Mouse (Mus musculus) urinary bladder, postnatal 10 days (tissue): Measurements from ENCODE around the gene Arntl.
A peak's percentile ranks its signal among the peaks of the same experiment; 100 is the strongest.
"Not testable (repeated sequence)": the region's sequence is repeated elsewhere in the genome, so short reads cannot be mapped to it uniquely, and the experiment has no call there.

Source experiments
- DNase-seq: peaks from one replicate; pipeline ENCODE4 v3.0.0; 2022; ENCODE audit warnings: low spot score

Gene Arntl

DNA sequence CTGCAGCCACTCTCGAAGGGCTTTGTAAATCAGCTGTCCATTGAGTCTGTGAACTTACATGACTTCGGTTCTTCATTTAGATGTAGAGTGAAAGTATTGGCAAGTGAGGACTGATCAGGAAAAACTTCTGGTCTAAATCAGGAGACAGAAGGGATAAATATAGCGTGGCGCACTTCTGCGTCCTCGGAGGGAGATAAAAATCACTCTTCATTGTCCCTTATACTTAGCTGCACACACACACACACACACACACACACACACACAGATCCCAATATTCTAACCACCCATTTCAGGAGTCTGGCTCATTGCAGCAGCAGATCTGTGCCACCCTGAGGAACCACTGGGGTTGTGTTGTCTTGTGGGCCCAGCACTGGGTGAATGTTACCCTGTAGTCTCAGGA lies 44.3 kb downstream of the Arntl start:
- DNase-seq, result no peak

DNA sequence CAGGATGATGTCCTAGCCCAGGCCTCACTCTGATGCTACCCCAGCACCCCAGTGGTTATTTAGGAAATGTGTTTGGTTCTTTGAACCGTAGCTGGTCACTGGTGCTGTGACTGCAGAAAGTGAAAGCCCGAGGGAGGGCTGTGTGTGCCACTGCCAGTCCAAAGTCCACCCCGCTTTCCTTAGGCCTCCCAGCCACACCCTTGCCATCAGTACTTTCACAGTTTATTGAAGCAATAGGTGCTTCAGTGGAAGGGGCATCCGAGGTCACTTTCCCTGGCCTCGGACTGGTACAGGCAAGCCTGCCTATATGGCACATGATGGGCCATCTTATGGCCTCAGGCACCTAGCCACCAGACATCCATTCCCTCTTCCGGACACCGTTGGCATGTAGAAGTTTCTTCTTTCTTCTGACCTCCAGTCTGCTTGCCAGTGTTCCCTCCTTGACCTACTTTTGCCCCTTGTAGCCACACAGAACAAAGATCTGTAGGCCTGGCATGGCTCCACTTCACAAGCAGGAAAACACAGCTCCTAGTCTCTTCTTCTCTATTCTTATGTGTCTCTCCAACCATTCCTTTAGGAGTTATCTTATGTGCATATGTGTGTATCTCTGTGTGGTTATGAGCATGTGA lies 46.6 kb downstream of the Arntl start:
- DNase-seq, result no peak

DNA sequence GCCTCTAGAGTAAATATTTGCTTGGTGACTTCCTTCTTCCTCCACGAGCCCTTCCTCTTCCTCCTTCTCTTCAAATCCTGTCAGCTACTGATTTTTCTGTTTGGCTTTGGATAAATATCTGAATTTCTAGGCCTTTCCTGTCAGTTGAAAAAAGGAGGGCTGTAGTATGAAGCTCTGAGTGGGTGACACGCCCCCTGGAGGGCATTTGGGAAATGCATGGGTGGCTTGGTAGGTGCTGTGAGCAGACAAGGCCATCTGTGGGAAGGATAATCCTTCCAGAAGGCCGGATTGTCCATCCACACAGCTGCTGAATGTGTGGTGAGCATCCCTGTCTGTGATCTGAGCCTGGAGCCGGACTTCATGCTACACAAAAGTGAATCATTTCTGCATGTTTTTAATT lies 48.8 kb downstream of the Arntl start:
- DNase-seq, result no peak

DNA sequence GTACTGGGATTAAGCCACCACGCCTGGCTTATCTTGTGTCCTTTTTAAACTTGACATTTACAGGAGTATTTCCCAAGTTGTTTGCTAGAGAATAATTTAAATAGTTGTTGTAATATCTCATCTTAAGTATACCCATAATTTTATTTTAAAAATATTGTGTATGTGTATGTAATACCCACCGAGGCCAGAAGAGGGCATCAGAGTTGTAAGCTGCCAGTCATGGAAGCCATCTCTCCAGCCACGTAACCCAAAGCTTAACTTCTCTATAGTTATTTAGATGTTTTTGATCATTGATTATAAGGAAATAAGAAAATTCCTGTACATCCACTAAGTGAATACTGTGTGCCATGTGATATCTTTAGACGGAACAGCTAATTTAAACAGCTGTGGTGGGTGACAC lies 51.2 kb downstream of the Arntl start:
- DNase-seq, result no peak

DNA sequence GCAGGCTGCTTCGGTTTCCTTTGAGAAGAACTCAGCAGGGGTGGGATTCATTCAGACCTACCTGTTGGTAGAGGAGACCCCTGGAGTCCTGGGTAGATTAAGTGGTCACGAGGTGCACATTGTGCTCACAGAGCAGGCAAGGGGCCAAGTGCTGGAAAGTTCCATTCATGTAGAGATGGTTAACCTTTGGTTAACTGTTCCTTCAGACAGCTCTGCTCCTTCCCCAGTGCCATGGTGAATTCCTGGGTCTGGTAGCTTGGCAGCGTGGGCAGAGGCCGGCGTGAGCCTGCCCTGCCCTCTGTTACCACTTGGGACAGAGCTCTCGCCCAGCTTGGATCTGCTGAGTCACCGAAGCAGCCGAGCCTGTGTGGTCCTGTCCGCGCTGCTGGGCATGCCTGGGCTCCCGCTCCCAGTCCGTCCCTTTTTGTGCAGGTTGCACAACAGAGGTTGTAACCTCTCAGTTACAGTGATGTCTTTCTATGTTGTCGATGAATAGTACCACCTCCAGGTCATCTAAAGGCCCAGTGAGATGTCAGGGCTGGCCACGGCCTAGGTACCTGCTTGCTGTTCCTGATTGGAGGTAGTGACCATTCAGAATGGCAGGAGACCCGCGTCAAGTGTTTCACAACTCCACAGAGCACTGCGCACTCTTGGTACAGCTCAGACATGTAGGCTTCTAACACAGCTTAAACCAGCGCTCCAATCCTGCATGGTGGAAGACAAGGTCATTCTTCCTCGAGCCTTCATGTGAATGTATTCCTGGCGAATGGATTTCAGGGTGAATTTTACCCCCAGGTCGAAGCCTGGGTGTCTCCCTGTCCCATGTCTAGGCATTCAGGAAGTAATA lies 53.3 kb downstream of the Arntl start:
- no peak for DNase-seq

DNA sequence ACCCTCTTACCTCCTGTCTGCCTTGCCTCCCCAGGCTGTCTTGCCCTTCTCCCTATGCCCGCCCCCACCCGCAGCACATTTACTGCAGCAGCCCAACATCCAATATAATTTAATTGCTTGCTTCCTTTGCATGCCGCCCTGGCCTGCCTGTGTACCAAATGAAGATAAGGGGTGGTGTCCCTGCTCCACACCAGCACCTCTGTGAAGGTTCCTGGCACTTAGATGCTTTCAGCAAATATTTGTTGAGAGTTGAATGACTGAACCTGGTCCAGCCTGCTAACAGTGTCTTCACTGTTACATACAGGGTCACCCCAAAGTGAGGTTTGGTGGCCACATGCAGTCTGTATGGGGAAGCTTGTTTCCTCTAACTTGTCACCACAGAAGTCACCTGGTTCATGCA lies 54.4 kb downstream of the Arntl start:
- DNase-seq, result no peak

DNA sequence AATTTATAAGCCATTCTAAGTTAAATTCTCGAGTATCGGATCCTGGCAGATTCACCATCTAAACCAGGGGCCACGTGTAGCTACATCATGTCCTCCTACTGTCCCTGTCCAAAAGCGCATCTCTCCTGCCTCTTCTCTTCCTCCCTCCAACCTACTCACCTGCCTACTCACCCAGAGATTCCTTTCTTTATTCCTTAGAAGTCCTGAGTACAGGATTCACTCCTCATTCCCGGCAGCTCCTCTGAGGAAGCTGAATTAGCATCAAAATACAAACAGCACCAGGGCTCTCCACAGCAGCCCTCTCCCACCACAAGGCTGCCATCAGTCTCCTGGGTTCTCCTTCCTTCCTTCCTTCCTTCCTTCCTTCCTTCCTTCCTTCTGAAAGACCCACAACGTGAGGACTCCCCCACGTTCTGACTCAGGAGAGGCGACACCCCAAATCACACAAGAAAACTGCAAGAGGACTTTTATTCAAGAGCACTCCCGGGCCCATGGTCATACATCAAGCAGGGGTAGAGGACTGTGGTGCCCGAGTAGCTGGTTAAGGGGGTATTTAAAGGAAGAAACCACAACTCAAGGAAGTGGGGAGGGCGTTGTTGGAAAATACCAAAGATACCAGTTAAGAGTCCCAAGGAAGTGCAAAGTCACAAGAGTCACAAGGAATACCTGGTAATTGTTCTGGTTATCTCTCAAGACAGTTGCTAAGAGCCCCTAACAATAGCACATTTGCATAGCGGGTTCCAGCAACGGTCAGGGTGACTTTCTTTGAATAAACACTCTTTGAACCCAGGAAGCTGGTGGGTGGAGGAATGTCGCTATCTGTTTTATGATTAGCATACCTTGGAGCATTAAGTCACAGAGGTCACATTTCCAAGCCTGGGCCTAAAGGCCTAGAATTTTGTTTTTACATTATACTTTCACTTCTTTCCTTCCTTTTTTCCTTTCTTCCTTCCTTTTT lies 55.5 kb downstream of the Arntl start:
- not testable (repeated sequence) for DNase-seq

DNA sequence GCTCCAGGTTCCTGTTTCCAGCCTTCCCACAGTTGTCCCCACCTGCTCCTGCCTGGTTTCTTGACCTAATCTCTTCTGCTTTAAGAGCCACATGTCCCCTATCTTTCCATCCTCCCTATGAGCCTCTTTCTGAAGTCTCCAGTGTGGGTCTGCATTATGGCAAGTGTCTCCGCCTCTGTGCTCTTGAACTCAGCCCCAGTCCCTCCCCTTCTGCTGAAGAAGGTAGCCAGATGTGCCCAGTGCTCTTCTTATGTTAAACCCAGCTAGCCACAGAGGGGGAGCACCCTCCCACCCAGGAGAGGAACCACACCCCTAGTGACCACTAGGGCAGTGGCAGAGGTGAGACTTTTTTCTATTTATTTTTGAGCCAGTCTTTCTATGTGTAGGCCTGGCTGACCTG lies 56.7 kb downstream of the Arntl start:
- no peak for DNase-seq

DNA sequence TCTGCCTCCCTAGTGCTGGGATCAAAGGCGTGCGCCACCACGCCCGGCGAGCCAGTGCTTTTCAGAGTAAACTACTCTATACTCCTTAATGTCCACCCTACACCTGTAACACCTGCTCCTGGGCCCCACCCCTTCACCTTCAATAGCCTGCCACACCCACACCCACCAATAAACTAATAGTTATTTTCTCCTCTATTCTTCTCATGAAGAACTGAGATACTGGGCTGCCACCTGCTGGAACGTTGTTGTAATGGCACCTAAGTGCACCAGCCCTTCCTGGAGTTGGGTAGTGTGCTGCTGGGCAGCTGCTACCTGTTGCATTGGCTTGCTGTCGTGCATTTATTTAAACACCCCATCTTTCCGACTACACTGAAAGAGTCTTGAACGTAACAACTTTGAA lies 61.0 kb downstream of the Arntl start:
- peak; percentile 29 for DNase-seq

DNA sequence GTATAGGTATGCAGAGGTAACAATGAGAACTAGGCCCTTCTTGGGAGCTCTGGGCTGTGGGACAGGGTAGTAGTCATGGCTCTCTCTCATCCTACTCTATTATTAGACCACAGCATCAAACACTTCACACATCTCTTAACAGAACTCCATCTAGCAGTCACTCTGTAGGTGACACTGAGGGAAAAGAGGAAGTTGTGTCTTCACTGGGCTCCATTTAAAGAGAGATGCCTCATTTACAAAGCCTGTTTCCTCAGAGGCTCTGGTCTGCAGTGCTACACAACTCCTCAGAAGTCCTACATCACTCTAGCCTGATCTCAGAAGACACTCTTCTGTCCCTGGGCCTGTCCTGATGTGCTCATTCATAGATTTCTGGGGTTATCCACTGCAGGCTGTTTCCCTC lies 61.8 kb downstream of the Arntl start:
- no peak for DNase-seq

DNA sequence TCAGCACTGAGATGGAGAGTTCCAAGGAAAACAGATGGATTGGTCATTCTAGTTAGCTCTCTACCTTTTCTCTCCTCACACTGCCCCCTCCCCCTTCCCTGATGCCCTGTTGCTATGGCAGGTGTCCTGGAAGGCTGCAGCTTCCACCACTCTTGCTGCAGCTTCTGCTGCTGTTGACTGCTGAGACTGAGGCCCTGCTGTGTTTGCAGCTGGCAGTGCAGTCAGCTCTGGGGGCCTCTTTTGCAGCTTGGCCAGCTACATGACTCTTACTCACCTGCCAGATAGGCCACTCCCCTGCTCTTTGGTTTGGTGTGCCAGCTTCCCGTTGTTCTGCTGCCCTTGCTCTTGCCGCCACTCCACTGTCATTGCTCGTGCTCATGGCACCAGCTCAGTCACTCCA lies 62.7 kb downstream of the Arntl start:
- DNase-seq, result no peak

DNA sequence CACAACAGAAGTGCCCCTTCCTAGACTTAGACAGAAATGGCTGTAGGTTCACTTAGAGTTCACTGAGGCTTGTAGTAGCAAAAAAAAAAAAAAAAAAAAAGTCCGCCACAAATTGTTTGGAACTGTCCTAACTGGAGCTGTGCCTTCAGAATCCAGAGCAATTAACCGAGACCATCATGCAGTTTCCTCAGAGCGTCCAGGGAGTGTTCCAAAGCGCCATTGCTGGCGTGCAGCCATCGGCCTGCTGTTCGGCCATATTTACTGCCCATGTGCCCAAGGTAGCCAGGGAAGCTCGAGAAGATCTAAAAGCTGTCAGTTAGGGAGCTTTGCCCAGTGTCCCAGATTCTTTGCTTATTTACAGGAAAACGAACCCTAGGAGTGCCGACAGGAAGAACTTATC lies 63.3 kb downstream of the Arntl start:
- DNase-seq, result no peak

DNA sequence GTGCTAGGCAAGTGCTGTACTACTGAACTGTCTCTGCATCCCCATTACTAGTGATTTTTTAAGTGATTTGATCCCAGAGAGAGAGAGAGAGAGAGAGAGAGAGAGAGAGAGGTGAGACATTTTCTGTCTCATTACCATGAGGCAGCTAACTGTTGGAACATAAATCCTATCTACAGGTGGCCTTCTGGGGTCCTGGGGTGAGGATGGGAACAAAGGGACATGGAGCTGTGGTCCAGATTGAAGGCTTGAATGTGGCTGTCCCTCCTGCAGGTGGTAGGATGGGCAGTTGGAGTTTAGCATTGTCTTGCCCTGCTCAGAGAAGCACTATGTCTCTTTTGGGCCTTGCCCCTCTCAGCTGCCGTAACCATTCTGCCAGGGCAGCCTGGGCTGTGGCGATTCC lies 63.7 kb downstream of the Arntl start:
- DNase-seq, result no peak

DNA sequence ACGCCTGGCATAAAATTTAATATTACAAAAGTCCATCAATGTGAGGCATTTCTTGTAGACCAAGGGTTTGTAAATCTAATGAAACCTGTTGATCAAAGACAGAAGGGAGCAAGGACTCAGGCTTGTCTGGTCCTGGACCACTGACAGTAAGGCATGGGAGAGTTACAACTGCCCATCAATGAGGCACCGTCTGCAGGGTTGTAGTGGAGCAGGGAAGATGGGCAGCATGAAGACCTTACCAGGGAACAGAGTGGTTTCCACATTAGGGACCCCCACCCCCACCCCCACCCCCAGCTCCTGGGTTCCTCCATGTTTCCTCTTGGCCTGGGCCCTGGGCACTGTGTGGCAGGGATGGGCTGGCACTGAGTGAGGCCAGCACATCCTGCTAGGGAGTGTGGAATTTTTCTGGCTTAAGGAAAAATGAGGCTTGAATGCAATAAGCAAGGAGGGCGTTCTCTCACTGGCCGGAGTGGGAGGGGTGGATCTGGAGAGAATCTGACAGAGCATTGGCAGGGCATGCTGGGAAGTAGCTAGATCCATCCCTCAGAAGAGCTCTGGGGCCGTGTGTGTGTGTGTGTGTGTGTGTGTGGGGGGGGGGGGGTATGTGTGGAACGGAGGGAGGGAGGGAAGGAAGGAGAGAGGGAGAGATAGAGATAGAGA lies 65.2 kb downstream of the Arntl start:
- no peak for DNase-seq

DNA sequence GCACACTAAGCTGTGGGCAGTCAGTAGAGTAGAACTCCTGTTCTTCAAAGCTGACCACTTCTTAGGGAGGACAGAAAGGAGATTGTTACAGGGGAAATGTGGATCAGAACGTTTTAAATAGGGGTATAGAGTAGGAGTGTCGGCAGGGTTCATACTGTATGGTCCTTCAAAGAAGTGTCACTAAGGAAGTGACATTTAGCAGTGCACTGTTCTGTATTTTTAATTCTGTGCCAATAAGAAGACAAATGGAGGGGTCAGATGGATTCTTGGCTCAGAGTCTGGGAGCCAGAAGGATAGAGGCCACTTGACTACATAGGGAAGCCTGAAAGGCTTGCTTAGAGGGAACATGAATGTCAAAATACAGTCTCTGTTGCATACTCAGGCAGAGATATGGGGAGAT lies 70.0 kb downstream of the Arntl start:
- no peak for DNase-seq

DNA sequence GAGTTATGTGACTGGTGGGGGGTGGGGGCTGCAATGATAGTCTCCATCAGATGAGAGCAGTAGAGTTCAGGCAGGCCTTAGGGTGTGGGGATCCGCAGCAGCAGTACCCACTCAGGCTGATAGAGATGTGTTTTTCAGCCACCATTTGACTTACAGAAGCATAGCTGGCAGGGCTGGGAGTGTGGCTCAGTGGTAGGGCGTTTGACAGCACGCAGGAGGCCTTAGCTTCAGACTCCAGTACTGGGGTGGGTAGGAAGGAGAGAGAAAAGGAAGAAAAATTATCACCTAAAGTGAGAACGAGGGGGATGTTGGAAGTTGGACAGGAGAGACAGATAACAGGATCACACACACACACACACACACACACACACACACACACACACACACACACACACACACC lies 71.2 kb downstream of the Arntl start:
- no peak for DNase-seq

DNA sequence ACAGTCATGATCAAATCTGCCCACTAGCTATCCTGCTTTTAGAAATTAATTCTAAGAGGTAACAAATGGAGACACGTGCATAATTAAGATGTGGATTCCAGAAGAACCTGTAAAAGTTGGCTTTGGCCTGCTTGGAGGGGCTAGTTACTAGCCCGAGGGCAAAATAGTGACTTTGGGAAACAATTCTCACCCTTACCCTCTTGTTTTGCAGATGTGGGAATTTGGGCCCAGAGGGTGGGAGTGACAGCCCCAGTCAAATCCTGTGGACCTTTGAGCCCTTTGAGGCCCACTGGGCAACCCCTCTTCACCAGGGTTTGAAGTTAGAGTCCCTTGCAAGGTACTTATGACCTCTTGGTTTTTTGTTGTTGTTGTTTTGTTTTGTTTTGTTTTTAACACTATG lies 72.0 kb downstream of the Arntl start:
- no peak for DNase-seq

DNA sequence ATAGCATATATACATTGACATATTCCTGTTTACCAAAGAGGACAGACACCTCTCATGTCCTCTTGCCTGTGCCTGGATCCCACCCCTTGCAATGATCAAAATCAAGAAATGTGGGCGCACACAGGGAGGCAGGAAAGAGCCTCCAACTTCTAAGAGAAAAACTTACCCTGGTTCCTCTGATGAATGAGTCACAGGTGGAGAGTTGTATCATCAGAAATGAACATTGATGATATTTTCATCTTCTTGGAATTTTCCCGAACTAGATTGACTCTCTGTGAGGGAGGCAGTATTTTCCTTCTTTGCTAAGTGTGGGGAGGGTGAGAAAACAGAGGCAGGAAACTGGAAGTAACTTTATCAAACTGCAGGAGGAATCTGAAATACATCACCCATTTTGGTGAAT lies 78.1 kb downstream of the Arntl start:
- DNase-seq, result no peak

DNA sequence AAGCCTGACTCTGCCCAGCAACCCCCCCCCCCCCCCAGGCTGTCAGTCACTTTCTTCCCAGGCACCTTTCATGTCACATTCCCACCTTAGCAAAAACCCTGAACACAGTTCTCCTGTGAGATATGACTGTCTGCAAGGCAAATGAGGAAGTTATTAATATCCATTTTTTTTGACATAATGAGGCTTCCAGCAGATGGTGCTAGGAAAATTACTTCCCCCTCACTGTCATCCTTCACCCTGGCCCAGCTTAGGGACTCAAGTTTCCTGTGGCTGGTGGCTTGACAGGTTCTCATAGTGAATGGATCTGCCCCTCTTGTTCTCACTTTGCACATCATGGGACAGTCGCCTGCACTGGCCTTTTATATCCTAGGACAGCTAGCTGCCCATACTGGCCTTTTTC lies 81.9 kb downstream of the Arntl start:
- DNase-seq, result no peak

DNA sequence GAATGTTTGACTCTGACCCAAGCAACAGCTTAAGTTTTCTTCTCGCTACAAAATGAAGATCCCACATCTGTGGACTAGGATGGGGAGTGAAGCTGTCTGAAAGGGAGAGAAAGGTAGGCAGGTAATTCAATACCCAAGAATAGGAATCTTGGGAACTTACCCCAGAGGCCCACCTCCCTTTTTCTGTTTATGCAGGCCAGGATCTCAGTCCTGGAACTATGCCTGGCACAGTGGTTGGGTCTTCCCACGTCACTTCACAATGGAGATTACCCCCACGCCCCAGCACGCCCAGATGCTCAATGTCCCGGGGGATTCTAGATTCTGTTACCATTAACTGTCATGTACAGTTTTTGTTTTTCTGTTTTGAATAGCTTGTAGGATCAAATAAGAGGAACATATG lies 84.5 kb downstream of the Arntl start:
- DNase-seq, result no peak

DNA sequence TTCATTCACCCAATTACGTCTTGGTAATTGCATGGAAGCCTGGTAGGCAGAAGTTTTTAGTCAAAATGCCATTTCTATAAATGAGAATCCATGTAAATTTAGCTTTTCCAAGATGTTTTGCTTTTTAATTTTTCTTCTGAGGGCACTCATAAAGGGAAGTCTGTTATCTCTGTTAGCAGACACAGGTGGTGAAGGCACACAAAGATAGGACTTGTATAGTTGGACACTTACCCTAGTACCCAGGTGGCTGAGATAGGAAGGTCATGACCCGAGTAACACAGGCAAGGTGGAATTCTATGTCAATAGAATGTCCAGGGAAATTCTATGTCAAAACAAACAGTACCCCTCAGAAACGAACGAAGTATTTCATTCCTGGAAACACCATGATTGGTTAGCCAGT lies 84.9 kb downstream of the Arntl start:
- no peak for DNase-seq

DNA sequence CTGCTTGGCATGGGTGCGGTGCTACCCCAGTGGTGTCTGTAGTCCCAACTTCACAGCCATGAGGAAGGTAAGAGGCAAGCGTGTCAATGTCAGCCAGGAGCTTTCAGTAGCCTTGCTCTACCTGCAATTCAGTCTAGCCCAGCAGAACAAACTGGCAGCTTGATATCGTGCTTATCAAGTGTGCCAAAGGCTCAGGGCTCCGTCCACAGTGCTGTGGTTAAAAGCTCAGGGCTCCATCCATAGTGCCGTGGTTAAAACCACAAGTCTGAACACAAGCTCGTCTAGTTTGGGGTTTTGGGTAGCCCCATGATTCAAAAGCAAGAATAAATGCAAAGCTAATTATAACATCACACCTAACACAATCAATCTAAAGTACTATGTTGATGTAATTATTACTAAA lies 87.3 kb downstream of the Arntl start:
- no peak for DNase-seq
